Mouse (Mus musculus) heart, postnatal 0 days (tissue): ENCODE data around the gene Psenen.

Experiments used
- CTCF ChIP-seq: IDR thresholded peaks from 2 replicates; pipeline ENCODE4 v1.5.1; 2016; ENCODE audit warnings: antibody characterized with exemption, control low read depth, low read depth
- EP300 ChIP-seq: IDR thresholded peaks from 2 replicates; pipeline ENCODE4 v1.6.1; 2016; ENCODE audit warnings: antibody characterized with exemption, low read depth

- no peak for TF ChIP-seq CTCF
- TF ChIP-seq EP300 = peak; percentile 46; the same call in 1 of the 2 replicates
These were observed 11.1 kb downstream of the Psenen start, which contains the start of the genes Hspb6 and Proser3 for GRCm38 (mm10) chr7:30552102-30553020.
